Mouse (Mus musculus) hindlimb bud, embryonic 11.5 days (tissue): Measurements from ENCODE around the gene Fat1.
A peak's percentile ranks its signal among the peaks of the same experiment; 100 is the strongest.
"Not testable (repeated sequence)": the region's sequence is repeated elsewhere in the genome, so short reads cannot be mapped to it uniquely, and the experiment has no call there.

ENCODE experiments used
- DNase-seq: peaks from one replicate; pipeline ENCODE4 v3.0.0-alpha.2; 2012; ENCODE audit warnings: low read depth, low spot score; ENCODE audit errors: extremely low spot score

Fat1 gene

GRCm38 (mm10) chr8:45062982-45063924, 128.0 kb downstream of the Fat1 start:
- no peak for DNase-seq

GRCm38 (mm10) chr8:45064197-45064869, 129.1 kb downstream of the Fat1 start:
- no peak for DNase-seq

- not testable (repeated sequence) for DNase-seq
Observed at GRCm38 (mm10) chr8:45065391-45065790, 130.1 kb downstream of the Fat1 start.

GRCm38 (mm10) chr8:45068759-45069386, 133.6 kb downstream of the Fat1 start, which contains the start of gene Mtnr1a:
TSS of gene Mtnr1a (plus strand) at chr8:45069137.
- peak; percentile 39 for DNase-seq

- DNase-seq, result no peak
Observed at GRCm38 (mm10) chr8:45070949-45071348, 135.7 kb downstream of the Fat1 start.

- no peak for DNase-seq
Observed at GRCm38 (mm10) chr8:45080850-45081249, 145.6 kb downstream of the Fat1 start.

- DNase-seq, result no peak
Observed at GRCm38 (mm10) chr8:45093599-45093998, 158.4 kb downstream of the Fat1 start.
